Mouse (Mus musculus) splenic B cell, adult 2 months (primary cell): ENCODE measurements around the gene Usp6nl.
A peak's percentile ranks its signal among the peaks of the same experiment; 100 is the strongest.

Source experiments
- DNase-seq: peaks from one replicate; pipeline ENCODE4 v3.0.0-alpha.2; 2011; ENCODE audit warnings: low read depth, low spot score
- H3K27me3 ChIP-seq: 2 replicates; pipeline ENCODE4 v1.6.1; 2012; ENCODE audit warnings: mild to moderate bottlenecking, low read length, moderate library complexity, mixed read lengths; ENCODE audit not compliant: control insufficient read depth, poor library complexity, insufficient read depth, severe bottlenecking
- H3K36me3 ChIP-seq: 2 replicates; pipeline ENCODE4 v1.6.1; 2012; ENCODE audit warnings: mild to moderate bottlenecking, low read length, moderate library complexity, mixed read lengths; ENCODE audit not compliant: control insufficient read depth, poor library complexity, insufficient read depth, severe bottlenecking

Gene Usp6nl

DNA sequence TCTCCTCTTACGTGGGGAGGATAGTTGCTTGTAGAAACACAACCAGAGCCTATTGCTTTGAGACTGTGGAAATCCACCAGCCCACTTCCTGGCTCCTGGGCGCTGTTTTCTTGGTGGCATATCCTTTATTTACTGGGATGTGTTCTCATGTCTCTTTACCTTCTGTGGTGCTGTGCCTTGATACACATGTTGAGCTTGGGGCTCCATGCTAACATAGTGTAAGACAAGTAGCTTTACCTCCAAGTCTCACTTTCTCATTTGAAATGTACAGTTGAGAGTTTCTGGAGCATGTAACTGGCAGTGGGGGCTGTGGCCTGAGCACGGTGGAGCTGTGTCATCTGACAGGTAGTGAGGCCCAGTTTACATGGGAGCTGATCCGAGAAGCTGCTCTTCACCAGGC lies 54.5 kb downstream of the Usp6nl start:
- H3K36me3 ChIP-seq: no peaks in the 10 kb centered on the region
- DNase-seq: no peak
- H3K27me3 ChIP-seq: no peaks in the 10 kb centered on the region

DNA sequence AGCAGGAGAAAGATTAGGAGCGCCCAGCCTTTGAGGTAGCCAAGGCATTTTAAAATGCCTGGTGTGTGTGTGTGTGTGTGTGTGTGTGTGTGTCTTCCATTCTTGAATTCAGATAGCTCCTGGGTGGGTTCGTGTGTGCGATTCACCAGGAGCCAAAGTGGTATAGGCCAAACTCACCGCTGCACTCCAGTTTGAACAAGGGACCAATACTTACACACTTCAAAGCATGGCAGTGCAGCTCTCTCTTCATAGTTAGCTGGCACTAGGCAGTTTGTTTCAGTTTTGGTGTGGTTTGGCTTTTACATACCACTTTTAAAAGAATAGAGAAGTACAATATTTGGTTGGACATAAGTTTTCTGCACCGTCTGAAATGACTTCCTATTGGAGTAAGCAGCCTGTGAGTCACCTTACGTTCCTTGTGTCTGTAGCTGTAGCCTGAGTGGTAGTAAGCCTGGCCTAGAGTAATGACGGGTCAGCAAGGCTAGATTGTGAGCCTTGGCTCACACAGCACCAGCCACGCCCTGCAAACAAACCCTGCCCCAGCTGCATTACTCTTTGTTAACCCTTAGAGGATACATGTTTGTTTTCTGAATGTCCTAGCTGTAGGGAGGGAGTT lies 56.2 kb downstream of the Usp6nl start:
- H3K27me3 ChIP-seq: no peaks in the 10 kb centered on the region
- DNase-seq: peak; percentile 63
- H3K36me3 ChIP-seq: no peaks in the 10 kb centered on the region

DNA sequence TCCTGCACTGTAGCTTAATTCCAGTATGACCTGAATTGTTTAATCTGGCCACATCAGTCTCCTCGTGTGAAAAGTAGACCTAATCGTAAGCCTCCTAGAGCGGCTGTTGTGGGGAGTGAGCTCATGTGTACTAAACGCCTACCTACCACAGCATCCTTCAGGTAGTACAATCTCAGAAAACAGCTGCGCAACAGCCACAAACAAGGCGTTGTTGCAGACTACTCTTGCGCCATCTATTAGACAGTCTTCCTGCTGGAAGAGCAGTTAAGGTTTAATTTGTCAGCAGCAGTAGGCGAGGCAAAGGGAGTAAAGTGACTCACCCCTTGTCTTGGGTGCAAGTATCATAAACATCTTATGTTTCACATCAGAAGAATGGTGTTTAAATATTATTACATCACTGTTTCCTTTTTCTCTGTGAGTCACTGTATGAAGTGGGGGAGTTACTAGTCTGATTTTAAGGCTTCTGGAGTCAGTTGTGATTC lies 57.3 kb downstream of the Usp6nl start:
- Histone ChIP-seq H3K27me3 (no peaks in the 10 kb centered on the region), H3K36me3 (no peaks in the 10 kb centered on the region)
- DNase-seq: no peak

DNA sequence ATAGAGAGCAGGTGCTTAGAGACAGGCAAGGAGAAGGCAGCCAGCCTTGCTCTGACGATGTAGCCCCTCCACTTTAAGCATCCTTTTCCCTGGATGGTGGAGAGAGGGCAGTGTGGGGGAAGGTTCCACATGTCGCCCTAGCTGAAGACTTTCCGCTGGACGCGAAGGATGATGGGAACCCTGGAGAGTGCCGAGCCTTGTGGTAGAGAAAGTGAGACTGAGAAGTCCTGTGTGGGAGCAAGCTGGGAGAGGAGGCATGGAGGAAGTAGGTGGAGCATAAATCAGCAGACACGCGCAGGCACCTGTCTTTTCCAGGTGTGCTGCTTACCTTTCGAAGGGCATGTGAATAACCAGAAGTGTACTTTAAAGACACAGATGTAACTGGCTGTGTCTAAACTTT lies 57.9 kb downstream of the Usp6nl start:
- Histone ChIP-seq H3K36me3 (no peaks in the 10 kb centered on the region), H3K27me3 (no peaks in the 10 kb centered on the region)
- no peak for DNase-seq

DNA sequence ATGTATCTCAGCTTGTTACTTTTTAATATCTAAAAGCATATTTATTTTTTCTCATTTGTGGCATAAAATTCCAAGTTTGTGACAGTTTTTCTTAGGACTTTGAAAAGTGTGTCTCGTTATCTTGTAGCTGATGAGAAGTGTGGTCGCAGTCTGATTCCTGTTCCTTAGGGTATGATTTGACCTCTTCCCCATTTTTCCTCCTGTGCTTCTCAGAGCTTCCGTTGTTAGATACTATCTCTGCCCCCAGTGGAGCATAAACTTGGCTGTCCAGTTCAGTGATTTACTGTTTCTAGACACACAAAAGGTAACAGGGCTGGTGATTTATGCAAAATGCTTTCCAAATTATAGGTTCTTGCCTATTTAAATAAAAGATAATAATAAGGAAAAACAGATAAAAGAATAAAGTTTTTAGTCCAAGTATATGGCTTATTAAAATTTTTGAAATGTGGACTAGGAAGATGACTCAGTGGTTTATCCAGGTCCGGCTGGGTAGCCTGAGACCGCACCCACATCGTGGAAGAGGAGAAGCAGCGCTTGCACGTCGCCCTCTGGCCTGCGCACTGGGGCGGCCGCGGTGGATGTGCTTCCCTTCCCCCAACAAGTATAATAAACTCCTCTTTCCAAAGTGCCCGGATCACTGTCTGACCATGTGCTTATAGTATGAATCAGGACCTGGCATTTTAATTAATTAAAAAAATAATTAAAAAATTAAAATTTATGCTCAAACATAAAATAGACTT lies 62.1 kb downstream of the Usp6nl start:
- no peaks in the 10 kb centered on the region for H3K27me3 ChIP-seq
- DNase-seq: no peak
- no peaks in the 10 kb centered on the region for H3K36me3 ChIP-seq

DNA sequence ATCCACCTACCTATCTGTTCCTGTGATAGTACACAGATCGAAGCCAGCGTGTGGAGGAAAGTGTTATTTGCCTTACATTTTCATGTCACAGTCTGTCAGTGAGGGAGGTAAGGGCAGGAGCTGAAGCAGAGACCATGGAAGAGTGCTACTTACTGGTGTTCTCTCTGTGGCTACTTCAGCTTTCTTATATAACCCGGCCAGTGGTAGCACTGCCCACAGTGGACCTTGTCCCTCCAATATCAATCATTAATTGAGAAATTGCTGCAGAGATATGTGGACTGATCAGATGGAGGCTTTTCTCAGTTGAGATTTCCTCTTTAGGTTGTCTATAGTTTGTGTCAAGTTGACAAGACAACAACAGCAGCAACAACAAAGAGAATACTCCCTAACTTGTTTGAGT lies 66.7 kb downstream of the Usp6nl start:
- Histone ChIP-seq H3K27me3 (no peaks in the 10 kb centered on the region), H3K36me3 (peaks cover 4% of the 10 kb centered on the region; the same call in 1 of the 2 replicates)
- no peak for DNase-seq

DNA sequence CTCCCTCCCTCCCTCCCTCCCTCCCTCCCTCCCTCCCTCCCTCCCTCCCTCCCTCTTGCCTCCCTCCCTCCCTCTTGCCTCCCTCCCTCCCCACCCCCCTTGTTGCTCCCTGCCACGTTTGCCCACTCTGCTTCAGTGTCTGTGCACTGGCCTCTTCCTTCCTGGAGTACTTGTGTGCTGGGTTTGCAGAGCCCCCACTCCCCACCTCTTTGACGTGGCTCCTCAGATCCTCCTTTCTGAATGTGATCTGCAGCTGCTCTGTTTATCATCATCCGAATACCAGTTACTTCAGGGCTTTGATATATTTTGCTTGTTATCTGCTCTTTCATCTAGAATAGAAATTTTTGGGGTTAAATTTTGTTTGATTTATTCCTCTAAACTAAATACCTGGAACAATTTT lies 68.8 kb downstream of the Usp6nl start:
- DNase-seq: no peak
- H3K27me3 ChIP-seq: no peaks in the 10 kb centered on the region
- H3K36me3 ChIP-seq: peaks cover 4% of the 10 kb centered on the region; the same call in 1 of the 2 replicates

DNA sequence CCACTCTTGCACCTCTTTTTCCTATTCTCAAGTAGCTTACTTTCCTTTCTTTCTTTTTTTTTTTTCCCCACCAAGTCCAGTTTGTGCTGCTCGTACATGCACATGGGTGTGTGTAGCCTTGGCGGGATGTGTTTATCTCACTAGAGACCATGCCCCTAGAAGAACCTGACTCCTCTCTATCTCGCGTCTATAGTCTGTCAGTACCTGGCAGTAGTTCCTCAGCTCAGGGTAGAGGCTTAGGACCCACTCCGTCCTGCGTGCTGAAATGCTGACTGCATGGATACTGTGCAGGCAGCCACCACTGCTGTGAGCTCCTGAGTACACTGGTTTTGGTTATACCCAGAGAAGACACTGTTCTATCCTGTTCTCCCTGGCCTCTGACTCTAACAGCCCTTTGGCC lies 69.5 kb downstream of the Usp6nl start:
- Histone ChIP-seq H3K36me3 (peaks cover 4% of the 10 kb centered on the region; the same call in 1 of the 2 replicates), H3K27me3 (no peaks in the 10 kb centered on the region)
- no peak for DNase-seq

DNA sequence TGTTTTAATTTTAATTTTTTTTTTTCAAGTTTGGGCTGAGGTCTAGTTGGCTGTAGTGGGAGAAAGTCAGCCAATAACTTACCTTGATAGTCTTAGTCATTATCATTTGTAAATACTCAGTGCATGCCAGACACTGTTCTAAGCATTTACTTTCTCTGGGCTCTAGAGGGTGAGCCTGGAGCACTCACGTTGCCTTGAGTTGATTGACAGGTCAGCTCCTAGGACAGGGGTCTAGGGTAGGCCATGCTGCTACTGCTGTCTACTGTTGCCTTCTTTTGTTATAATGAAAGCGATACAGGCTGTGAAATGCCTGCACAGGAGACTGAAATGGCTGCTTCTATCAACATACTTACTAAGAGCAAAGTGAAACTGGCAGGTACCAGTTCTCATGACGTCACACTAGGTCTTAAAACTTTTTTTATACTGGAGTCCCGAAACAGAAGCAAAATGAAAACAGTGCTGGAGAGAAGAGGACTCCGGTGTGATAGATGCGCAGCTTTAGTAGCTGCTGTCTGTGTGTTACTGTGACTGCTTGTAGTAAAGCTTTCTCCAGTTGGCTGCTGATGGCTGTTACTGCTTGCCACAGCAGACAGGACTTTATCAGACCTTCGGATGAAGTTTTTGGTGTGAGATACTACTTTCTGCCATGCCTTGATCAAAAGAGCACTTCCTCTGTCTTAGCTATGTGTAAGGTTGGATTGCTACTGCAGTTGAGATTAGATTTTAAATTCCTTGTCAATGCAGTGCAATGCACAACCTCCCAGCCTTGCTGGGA lies 73.6 kb downstream of the Usp6nl start:
- Histone ChIP-seq H3K27me3 (no peaks in the 10 kb centered on the region), H3K36me3 (peaks cover 4% of the 10 kb centered on the region; the same call in 1 of the 2 replicates)
- DNase-seq: peak; percentile 41

DNA sequence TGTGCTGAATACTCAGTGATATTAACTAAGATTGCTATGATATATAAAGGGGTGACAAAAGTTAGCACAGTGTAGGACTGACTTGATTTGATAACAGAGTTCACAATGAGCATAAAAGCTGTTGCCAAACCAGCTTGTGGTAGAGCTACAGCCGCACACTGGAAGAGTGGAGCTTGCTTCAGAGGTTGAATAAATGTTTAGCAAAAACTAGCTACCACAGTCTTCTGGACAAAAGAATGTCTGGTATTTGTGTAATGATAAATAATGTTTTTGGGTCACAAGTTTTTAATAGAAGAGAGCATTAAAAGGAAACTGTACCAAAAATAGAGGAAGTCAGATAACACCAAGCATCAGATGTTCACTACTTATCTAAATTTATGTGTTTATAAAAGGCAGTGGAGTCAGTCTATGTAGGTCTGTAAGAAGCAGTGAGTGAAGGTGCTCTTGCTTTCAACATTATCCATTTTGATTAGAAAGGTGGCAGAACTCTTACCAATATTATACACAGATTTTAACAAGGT lies 74.2 kb downstream of the Usp6nl start:
- Histone ChIP-seq H3K27me3 (no peaks in the 10 kb centered on the region), H3K36me3 (peaks cover 4% of the 10 kb centered on the region; the same call in 1 of the 2 replicates)
- no peak for DNase-seq

DNA sequence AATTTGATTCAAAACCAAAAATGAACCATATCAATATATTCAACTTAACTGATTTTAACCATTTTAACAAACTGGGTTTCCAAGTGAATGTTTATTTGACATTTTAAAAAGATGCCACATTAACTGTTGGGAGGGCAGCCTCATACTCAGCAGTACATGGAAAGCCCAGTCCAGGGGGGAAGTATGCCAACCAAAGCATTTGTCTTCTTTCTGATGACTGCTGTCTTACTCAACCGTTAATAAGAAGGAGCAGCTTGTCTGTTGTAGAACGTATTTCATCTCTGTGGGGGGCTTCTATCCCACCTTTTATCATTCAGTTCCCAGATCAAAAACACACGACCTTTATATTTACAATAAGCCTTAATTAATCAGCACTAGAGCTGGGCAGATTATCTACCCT lies 74.7 kb downstream of the Usp6nl start:
- DNase-seq: no peak
- Histone ChIP-seq H3K36me3 (peaks cover 3% of the 10 kb centered on the region; the same call in 1 of the 2 replicates), H3K27me3 (no peaks in the 10 kb centered on the region)

DNA sequence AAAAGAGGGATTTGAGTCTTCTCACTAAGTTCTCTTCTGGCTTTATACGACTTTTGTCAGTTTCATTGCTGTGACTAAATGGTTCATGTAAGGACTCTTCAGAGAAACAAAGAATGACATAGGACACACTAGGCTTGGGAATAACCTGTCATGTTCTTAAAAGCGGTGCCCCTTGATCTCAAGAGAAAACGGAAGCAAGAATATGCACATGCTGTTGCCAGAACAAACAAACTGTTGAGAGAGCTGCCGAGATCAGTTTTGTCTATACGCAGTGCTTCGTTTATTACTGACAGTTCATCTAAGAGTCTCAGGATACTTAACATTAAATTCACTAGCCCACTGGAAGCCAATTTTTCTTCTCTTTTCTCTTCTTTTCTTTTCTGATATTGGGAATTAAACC lies 76.4 kb downstream of the Usp6nl start:
- no peaks in the 10 kb centered on the region for H3K27me3 ChIP-seq
- no peak for DNase-seq
- H3K36me3 ChIP-seq: no peaks in the 10 kb centered on the region; the same call in 1 of the 2 replicates

DNA sequence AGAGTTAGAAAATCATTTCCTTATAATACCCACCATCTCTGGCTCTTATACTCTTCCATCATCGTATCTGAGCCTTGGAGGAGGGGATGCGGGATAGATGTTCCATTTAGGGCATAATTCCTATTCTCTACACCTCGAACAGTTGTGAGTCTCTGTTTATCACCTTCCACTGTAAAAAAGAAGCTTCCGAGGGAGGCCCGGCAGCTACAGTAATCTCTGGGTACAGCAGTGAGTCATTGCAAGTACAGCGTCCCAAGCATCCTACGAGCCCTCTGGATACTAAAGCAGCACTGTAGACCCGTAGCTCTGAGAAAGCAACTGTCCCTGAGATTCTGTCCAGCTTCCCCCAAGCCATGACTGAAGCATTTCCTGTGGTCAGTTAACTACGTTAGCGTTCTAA lies 78.6 kb downstream of the Usp6nl start:
- no peaks in the 10 kb centered on the region for H3K27me3 ChIP-seq
- DNase-seq: no peak
- H3K36me3 ChIP-seq: no peaks in the 10 kb centered on the region; the same call in 1 of the 2 replicates

DNA sequence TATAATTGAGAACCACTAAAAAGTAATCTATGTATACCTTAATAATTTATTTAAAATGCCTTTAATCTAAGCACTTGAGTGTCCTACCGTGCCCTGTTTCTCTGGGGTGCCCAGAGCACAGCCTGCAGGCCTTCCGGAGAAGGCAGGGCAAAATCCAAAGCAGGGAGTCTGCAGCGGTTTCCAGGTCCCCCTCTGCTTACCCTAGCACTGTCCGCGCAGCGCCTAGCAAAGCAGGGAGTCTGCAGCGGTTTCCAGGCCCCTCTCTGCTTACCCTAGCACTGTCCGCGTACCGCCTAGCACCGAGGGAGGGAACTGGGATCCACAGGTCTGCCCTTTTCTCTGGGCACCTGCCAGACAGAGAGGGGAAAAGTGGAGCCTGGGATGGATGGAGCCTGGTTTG lies 80.9 kb downstream of the Usp6nl start:
- no peaks in the 10 kb centered on the region for H3K27me3 ChIP-seq
- no peak for DNase-seq
- no peaks in the 10 kb centered on the region; the same call in 1 of the 2 replicates for H3K36me3 ChIP-seq

DNA sequence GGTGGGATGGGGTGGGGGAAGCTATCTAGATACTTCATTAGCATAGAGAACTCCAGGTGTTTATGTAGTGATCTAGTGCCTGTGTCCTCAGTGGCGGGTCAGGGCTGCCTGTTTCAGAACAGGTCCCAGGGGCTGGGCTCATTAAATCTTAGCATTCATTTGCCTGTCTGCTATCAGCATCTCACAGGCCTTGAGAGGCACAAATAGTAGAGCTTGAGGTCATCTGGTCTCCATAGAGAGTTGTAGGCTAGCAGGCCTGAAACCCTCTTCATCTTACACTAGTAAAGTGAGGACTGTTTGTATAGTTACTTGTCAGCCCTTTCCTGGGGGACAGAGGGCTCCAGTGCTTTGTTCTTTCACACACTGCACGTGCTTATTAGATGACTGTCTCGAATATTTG lies 81.5 kb downstream of the Usp6nl start:
- Histone ChIP-seq H3K27me3 (no peaks in the 10 kb centered on the region), H3K36me3 (no peaks in the 10 kb centered on the region; the same call in 1 of the 2 replicates)
- no peak for DNase-seq
